Mouse (Mus musculus) kidney, adult 9 months (tissue): Measurements from ENCODE around the gene Olfr890.
"Not testable (repeated sequence)": the region's sequence is repeated elsewhere in the genome, so short reads cannot be mapped to it uniquely, and the experiment has no call there.

ENCODE experiments used
- DNase-seq: peaks from one replicate; pipeline ENCODE4 v3.0.0; 2022

Gene Olfr890

DNA sequence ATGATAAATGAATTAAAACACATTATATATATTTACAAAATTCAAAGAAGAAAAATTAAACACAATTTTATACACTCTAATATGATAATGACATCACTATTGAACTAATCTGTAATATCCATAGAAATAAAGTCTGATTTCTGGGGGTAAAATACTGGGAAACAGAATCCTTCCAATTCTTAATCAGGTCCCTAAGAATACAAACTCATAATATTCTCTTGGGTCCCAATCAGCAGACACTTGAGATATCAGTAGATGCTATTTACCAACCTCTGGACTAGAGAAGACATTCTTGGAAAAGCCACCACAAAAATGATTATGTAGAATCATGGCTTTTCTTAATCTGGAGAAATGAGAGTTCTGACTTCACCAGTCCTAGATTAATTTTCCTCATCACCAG lies at the start of gene Olfr890:
TSS of gene Olfr890 (plus strand) at position 301 of the 400 bp plus-strand sequence.
- DNase-seq: no peak

DNA sequence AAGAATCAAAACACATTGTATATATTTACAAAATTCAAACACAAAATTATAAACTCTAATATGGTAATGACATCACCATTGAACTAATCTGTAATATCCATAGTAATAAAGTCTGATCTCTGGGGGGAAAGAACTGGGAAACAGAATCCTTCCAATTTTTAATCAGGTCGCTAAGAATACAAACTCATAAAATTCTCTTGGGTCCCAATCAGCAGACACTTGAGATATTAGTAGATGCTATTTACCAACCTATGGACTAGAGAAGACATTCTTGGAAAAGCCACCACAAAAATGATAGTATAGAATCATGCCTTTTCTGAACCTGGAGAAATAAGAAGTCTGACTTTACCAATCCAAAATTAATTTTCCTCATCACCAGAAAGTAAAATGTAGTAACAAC lies 34.5 kb upstream of the Olfr890 start, which contains the start of gene Olfr888:
TSS of gene Olfr888 (plus strand) at position 301 of the 400 bp plus-strand sequence.
- DNase-seq: no peak

DNA sequence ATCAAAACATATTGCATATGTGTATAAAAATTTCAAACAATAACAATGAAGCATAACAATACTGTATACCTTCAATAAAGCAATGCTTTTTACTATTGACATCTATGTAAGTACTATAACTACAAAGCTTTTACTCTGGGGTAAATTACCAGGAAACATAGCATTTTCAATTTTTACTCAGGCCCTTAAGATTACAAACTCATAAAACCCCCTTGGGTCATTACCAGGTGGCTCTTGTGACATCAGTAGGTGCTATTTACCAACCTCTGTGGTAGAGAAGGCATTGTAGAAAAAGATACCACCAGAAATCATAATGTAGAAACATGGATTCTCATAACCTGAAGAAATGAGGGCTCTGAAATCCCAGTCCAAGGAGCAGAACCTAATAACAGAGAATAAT lies 27.4 kb upstream of the Olfr890 start, which contains the start of gene Olfr889:
TSS of gene Olfr889 (plus strand) at position 301 of the 400 bp plus-strand sequence.
- no peak for DNase-seq

DNA sequence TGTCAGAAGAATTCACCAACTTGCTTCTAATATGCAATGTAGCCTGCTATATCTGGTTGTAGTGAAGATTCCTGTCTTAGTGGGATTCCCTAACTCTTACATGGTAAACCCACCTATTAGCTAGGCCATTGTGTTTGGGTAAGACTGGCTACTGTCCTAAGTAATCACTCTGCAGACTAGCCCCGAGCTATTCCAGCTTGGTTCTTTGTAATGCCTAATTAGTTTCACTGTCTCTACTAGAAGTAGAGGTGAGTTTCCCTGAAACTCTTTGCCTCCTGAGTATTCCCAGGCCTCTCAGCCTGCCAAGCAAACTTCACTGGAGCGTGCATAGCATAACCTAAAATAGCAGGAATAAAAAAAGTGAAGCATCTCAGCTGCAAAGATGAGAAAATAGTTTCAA lies 26.0 kb downstream of the Olfr890 start:
- not testable (repeated sequence) for DNase-seq

GRCm38 (mm10) chr9:38180721-38181120 lies 38.4 kb downstream of the Olfr890 start, which contains the start of gene Olfr891:
Gene Olfr891 (minus strand): TSS chr9:38180821.
- no peak for DNase-seq
